Mouse (Mus musculus) embryonic facial prominence, embryonic 14.5 days (tissue): ENCODE measurements at regions not wholly inside any gene's neighbourhood (a gene's known extent, or its start where the extent isn't known, plus 50 kb on each side); places are given as distances from the start of the nearest gene placed in this dataset.

Source experiments
- ATAC-seq: fragments of 200-750 bp; cut with Nextera tagmentation; 2 replicates; pipeline ENCODE4 v1.8.0; 2017; ENCODE audit warnings: low read depth, moderate number of reproducible peaks, moderate TSS enrichment
- DNase-seq: peaks from one replicate; pipeline ENCODE4 v3.0.0-alpha.2; 2015; ENCODE audit warnings: low spot score
- H3K27ac ChIP-seq: fragments of 300-500 bp; sonication (generic); replicated peaks from 2 replicates; pipeline ENCODE4 v1.5.1; 2014; ENCODE audit warnings: low read depth, mild to moderate bottlenecking, low read length, moderate library complexity
- H3K27me3 ChIP-seq: fragments of 300-500 bp; sonication (generic); replicated peaks from 2 replicates; pipeline ENCODE4 v1.6.1; 2014; ENCODE audit warnings: low read length; ENCODE audit not compliant: control insufficient read depth, insufficient read depth
- H3K36me3 ChIP-seq: fragments of 300-500 bp; sonication (generic); 2 replicates; pipeline ENCODE4 v1.6.1; 2014; ENCODE audit warnings: low read length, mixed read lengths; ENCODE audit not compliant: control insufficient read depth, insufficient read depth
- H3K4me1 ChIP-seq: fragments of 300-500 bp; sonication (generic); 2 replicates; pipeline ENCODE4 v1.6.1; 2014; ENCODE audit warnings: antibody characterized with exemption, low read length; ENCODE audit not compliant: control insufficient read depth, insufficient read depth
- H3K4me2 ChIP-seq: fragments of 300-500 bp; sonication (generic); 2 replicates; pipeline ENCODE4 v1.6.1; 2014; ENCODE audit warnings: low read depth, mild to moderate bottlenecking, low read length, moderate library complexity, mixed read lengths
- H3K4me3 ChIP-seq: fragments of 300-500 bp; sonication (generic); 2 replicates; pipeline ENCODE4 v1.5.1; 2014; ENCODE audit warnings: low read depth, mild to moderate bottlenecking, low read length
- H3K9ac ChIP-seq: fragments of 300-500 bp; sonication (generic); 2 replicates; pipeline ENCODE4 v1.6.1; 2014; ENCODE audit warnings: low read depth, mild to moderate bottlenecking, low read length, moderate library complexity, mixed read lengths
- H3K9me3 ChIP-seq: fragments of 300-500 bp; sonication (generic); 2 replicates; pipeline ENCODE4 v1.6.1; 2016; ENCODE audit warnings: low read length; ENCODE audit not compliant: control insufficient read depth
- WGBS: fragments of 180-500 bp; shearing (Covaris S2); extraction: QIAGEN DNeasy Blood & Tissue Kit; methylation state at CpG from one replicate; pipeline ENCODE4 v1.1.7; 2014; 5-methylcytosine and 5-hydroxymethylcytosine counted together

DNA sequence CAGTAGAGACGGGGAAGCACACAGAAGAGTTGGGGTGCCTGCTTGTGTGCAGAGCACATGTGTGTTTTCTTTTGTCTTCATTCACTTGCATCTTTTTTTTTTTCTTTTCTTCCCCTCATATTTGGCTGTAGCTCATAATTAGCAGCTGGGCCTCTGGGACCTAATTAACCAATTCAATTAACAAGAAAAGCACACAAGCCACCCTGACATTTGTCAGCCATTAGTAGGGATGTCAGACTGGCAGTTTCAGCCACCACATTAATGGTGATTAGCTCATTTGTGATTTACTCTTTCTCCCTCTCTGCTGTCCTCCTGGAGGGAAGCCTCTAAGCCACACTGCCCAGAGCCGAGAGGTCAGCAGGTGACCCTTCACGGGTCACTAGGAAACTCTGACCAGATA lies 96.7 kb upstream of the Habp2 start:
- no peaks in the 10 kb centered on the region for H3K27me3 ChIP-seq
- ATAC-seq: no peak
- H3K36me3 ChIP-seq: no peaks in the 10 kb centered on the region
- H3K4me2 ChIP-seq: no peak overlapping the region
- no peak overlapping the region for H3K4me3 ChIP-seq
- H3K4me1 ChIP-seq: 0 out of 2 replicates have a peak, but pooled peaks cover 2% of the 10 kb centered on the region
- no peak for DNase-seq
- no peak overlapping the region for H3K27ac ChIP-seq
- WGBS: 34% methylated on average over 3 of the region's 3 CpGs
- no peaks in the 10 kb centered on the region for H3K9me3 ChIP-seq
- no peak overlapping the region for H3K9ac ChIP-seq

DNA sequence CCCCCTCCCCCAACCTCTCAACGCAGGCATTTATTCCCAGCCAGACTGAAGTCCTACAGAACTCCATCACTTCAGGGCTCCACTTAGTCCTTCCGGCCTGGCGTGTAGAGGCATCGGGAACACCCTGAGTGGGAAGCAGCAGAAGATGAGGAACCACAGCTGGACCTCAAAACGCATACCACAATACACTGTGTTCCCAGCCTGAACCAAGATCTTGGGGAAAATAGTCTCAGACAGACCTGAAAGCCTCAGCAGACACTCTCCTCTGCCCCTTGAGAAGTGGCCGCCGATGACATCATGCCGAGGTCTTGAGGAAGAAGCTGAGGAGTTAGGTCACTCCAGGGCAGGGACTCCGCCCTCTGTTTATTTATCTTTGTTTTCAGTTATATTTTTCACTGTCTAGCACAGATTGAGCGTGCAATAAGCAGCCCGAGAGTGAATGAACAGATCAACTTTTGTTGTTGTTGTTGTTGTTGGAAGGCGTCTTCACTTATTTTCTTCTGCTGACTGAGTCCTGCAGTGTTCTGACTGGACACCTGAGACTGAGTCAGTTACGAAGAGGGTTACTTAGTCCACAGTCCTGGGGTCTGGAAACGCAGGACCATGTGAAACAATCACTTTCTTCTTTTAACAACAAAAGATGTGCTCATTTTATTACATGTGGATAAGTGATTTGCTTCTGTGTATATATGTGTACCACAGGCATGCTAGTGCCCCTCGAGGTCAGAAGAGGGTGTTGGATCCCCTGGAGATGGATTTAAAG lies 88.3 kb upstream of the Habp2 start:
- no peak for DNase-seq
- no peak overlapping the region for H3K27ac ChIP-seq
- H3K4me3 ChIP-seq: no peak overlapping the region
- no peak overlapping the region for H3K4me2 ChIP-seq
- ATAC-seq: no peak
- no peaks in the 10 kb centered on the region for H3K27me3 ChIP-seq
- 76% methylated on average over 15 of the region's 15 CpGs for WGBS
- no peaks in the 10 kb centered on the region for H3K9me3 ChIP-seq
- H3K9ac ChIP-seq: no peak overlapping the region
- H3K36me3 ChIP-seq: no peaks in the 10 kb centered on the region
- peaks cover 6% of the 10 kb centered on the region; the same call in 1 of the 2 replicates for H3K4me1 ChIP-seq

DNA sequence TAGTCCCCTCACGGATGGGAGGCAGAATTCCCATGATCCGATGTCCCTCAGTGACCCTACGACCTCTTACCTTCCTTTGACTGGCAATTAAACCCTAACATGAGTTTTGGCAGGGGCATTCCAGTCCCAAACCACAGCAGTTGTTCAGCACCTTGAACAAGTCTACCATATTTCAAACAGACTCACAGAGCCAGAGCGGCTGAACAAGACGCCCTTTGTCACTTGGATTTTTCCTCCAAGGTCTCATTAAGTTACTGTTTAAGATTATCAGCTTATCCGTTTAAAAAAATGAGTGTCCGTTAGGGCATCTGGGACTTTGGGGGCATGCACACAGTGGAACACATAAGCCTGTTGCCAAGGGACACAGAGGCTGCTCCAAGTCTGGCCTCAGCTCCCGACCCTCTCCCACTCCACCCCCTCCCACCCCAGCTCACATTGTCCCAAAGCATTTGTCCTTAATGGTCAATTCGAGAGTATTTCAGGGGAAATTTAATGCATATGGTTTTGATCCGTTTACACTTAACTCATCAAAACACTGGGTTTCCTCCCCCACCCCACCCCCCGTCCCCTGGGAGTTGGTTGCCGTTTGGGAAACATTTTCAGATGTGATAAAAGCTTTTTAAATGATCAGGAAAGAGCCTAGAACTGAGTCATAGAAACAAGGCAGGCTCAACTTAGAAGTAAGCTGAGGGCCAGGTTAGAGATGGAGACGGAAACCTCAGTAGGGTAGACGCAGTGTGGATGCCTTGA lies 87.4 kb upstream of the Habp2 start:
- Histone ChIP-seq H3K9me3 (no peaks in the 10 kb centered on the region), H3K4me2 (no peak overlapping the region), H3K27ac (no peak overlapping the region), H3K4me1 (peaks cover 6% of the 10 kb centered on the region; the same call in 1 of the 2 replicates), H3K27me3 (no peaks in the 10 kb centered on the region), H3K4me3 (no peak overlapping the region), H3K9ac (no peak overlapping the region), H3K36me3 (no peaks in the 10 kb centered on the region)
- DNase-seq (no peak), ATAC-seq (no peak)
- WGBS: 37% methylated on average over 14 of the region's 14 CpGs

DNA sequence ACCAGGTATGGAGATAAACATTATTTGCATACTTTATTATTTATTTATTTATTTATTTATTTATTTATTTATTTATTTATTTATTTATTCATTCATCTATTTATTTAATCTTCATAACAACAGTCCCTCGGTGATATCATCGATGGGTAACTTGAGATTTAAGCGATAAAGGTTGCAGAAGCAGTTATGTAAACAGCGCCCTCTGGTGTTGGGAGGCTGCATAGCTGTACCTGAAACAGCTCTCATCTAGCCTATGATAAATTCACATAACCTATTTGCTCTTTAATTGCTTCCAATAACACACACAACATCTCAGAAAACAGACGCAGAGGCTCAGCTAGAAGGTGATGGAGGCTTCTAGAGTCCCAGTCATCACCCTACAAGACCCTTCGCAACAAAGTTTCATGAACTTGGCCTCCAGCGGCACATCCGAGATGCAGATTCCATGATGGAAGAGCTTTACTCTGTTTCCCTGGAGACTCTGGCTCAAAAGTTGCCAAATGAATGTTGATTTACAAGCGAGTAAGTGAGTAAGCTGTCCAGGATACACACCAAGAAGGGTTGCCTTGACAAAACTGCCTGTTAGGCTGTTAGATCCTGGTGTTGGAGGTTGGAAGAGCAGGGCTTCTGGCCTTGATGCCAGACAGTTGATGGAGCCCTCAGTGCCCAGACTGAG lies 85.8 kb upstream of the Habp2 start:
- Histone ChIP-seq H3K27me3 (no peaks in the 10 kb centered on the region), H3K36me3 (no peaks in the 10 kb centered on the region), H3K9ac (no peak overlapping the region), H3K4me2 (no peak overlapping the region), H3K4me3 (no peak overlapping the region), H3K9me3 (no peaks in the 10 kb centered on the region), H3K4me1 (peaks cover 6% of the 10 kb centered on the region; the same call in 1 of the 2 replicates), H3K27ac (no peak overlapping the region)
- DNase-seq (no peak), ATAC-seq (no peak)
- 86% methylated on average over 9 of the region's 9 CpGs for WGBS

DNA sequence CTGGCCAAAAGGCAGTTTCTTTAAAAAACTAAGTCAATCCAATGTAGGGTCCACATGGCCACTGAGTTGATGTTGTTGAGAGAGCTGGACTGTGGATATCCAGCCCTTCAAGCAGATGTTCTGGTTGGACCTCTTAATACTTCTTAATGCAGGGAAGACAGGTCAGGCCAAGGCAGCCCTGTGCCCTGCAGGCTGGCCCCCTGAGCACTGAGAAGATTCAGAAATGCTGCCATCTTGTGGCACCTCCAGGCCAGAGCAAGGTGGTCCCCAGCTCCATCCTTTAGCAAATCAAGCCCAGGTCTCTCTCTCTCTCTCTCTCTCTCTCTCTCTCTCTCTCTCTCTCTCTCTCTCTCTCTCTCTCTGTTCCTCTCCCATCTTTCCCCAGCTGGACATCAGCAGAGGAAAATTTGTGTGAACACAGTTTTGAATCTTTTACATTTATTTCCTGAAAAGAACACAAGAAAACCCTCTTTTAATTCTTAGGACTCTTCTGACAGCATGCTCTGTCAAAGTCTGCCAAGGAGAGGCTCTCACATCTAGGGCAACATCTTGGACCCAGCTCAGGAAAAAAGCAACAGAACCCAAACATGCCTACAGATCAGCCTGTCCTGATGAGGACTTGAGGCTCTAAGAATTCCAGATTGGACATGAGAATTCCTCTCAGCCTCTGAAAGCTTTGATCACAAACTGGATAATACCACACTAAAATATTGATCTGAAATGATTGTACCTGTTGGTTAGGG lies 85.0 kb upstream of the Habp2 start:
- no peak overlapping the region for H3K9ac ChIP-seq
- H3K4me3 ChIP-seq: no peak overlapping the region
- H3K36me3 ChIP-seq: no peaks in the 10 kb centered on the region
- no peak overlapping the region for H3K4me2 ChIP-seq
- H3K9me3 ChIP-seq: no peaks in the 10 kb centered on the region
- ATAC-seq (peak; percentile 77; the same call in 1 of the 2 replicates), DNase-seq (peak; percentile 63)
- H3K27ac ChIP-seq: no peak overlapping the region
- H3K4me1 ChIP-seq: peaks cover 6% of the 10 kb centered on the region; the same call in 1 of the 2 replicates
- H3K27me3 ChIP-seq: no peaks in the 10 kb centered on the region

DNA sequence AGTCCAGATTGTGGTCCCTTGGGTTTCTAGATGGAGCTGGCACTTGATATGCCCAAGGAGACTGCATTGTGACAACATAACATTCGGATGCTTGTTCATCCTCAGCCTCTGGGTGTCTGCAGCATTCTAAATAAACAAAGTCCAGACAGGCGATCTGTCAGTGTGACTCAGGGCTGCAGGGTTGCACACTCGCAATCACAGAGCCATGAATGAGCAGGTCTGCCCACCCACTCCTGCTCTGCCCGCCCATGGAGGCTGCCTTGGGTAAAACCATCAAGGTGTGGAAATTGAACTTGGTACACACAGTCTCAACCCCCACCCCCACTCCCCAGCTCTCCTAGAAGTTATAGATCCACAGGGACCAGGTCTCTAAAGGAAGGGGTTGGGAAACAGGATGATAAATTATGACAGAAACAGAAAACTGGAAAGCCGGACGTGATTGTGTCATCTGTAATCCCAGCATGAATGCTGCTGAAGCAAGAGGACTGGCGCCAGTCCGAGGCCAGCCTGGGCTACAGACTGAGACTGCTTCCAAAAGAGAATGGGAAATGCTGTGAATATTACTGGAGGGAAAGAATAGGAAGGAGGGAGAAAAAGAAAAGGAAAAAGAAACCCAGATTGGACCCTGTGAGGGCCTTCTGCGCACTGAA lies 84.3 kb upstream of the Habp2 start:
- no peak for ATAC-seq
- 72% methylated on average over 9 of the region's 9 CpGs for WGBS

DNA sequence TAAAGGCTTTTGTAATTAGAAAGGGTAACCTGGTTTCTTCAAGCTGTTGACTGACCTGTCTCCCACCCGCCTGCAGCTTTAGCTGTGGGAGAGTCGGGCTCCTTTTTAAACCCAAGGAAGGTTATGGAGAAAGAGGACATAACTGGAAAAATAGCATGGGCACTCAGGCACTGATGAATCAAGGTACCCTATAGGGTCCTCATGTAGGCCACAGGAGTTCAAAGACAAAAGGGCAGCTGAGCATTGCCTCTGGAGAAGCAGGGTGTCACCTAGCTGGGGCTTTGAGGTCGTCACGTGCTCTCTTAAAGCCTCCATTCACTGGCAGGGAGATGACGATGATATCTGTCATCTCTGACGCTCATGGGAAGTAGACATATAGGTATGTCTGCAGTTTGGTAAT lies 68.4 kb upstream of the Habp2 start:
- peaks cover 15% of the 10 kb centered on the region for H3K4me1 ChIP-seq
- H3K36me3 ChIP-seq: no peaks in the 10 kb centered on the region
- no peaks in the 10 kb centered on the region for H3K27me3 ChIP-seq
- H3K4me3 ChIP-seq: no peak overlapping the region
- H3K9ac ChIP-seq: no peak overlapping the region
- H3K4me2 ChIP-seq: no peak overlapping the region
- no peak overlapping the region for H3K27ac ChIP-seq
- ATAC-seq (no peak), DNase-seq (no peak)
- no peaks in the 10 kb centered on the region for H3K9me3 ChIP-seq
- WGBS: 85% methylated on average over 6 of the region's 6 CpGs

More for the DNA sequence above, 84.3 kb upstream of the Habp2 start:
- Histone ChIP-seq H3K36me3 (no peaks in the 10 kb centered on the region), H3K9me3 (no peaks in the 10 kb centered on the region), H3K4me2 (no peak overlapping the region), H3K27ac (no peak overlapping the region), H3K4me3 (no peak overlapping the region), H3K27me3 (no peaks in the 10 kb centered on the region), H3K9ac (no peak overlapping the region), H3K4me1 (peaks cover 6% of the 10 kb centered on the region; the same call in 1 of the 2 replicates)
- no peak for DNase-seq
